Mouse (Mus musculus) testis, adult 2 months (tissue): ENCODE results near the gene Rundc1.

Experiments
- CTCF ChIP-seq: fragments of 200-500 bp; IDR thresholded peaks from 2 replicates; pipeline ENCODE4 v1.5.1; 2012; ENCODE audit warnings: low read depth, mild to moderate bottlenecking, inconsistent platforms, low read length, moderate library complexity; ENCODE audit not compliant: control insufficient read depth, insufficient read depth, insufficient replicate concordance
- POLR2A ChIP-seq: fragments of 200-500 bp; IDR thresholded peaks from 2 replicates; pipeline ENCODE4 v1.6.1; 2012; ENCODE audit warnings: low read depth, mild to moderate bottlenecking, inconsistent platforms, low read length, moderate library complexity; ENCODE audit not compliant: control insufficient read depth

GRCm38 (mm10) chr11:101436916-101437315 lies 12.0 kb downstream of the Rundc1 start:
- no peak for TF ChIP-seq CTCF
- TF ChIP-seq POLR2A = no peak
